Mouse (Mus musculus) ES-CJ7 (cell line): ENCODE measurements around the gene Nccrp1.
A peak's percentile ranks its signal among the peaks of the same experiment; 100 is the strongest.
"Not testable (repeated sequence)": the region's sequence is repeated elsewhere in the genome, so short reads cannot be mapped to it uniquely, and the experiment has no call there.

Source experiments
- DNase-seq: peaks from one replicate; pipeline ENCODE4 v3.0.0; 2011; ENCODE audit warnings: low read depth, low spot score

Nccrp1 gene

GRCm38 (mm10) chr7:28570291-28570981 is 23.4 kb upstream of the Nccrp1 start:
- no peak for DNase-seq

- DNase-seq = peak; percentile 66
These were observed 21.2 kb upstream of the Nccrp1 start for GRCm38 (mm10) chr7:28568253-28568652.

- DNase-seq = no peak
These were observed 20.5 kb upstream of the Nccrp1 start for GRCm38 (mm10) chr7:28567539-28567938.

GRCm38 (mm10) chr7:28565407-28565806 is 18.4 kb upstream of the Nccrp1 start:
- DNase-seq = no peak

GRCm38 (mm10) chr7:28562951-28563350 is 15.9 kb upstream of the Nccrp1 start:
- DNase-seq = no peak

GRCm38 (mm10) chr7:28562371-28562770 is 15.3 kb upstream of the Nccrp1 start:
- DNase-seq = no peak

- no peak for DNase-seq
These were observed 14.9 kb upstream of the Nccrp1 start for GRCm38 (mm10) chr7:28561967-28562366.

- DNase-seq = no peak
These were observed 13.8 kb upstream of the Nccrp1 start for GRCm38 (mm10) chr7:28560856-28561255.

- DNase-seq = peak; percentile 42
These were observed 11.4 kb upstream of the Nccrp1 start for GRCm38 (mm10) chr7:28558486-28558885.

- DNase-seq = no peak
These were observed 10.7 kb upstream of the Nccrp1 start for GRCm38 (mm10) chr7:28557708-28558107.

- no peak for DNase-seq
These were observed 10.0 kb upstream of the Nccrp1 start for GRCm38 (mm10) chr7:28557069-28557468.

- DNase-seq = peak; percentile 56
These were observed 9.0 kb upstream of the Nccrp1 start for GRCm38 (mm10) chr7:28555939-28556535.

GRCm38 (mm10) chr7:28553076-28553475 is 6.0 kb upstream of the Nccrp1 start:
- no peak for DNase-seq

- no peak for DNase-seq
These were observed 574 bp upstream of the Nccrp1 start for GRCm38 (mm10) chr7:28547628-28548027.

GRCm38 (mm10) chr7:28546649-28547048 is 405 bp downstream of the Nccrp1 start:
- no peak for DNase-seq

- no peak for DNase-seq
These were observed 1.2 kb downstream of the Nccrp1 start for GRCm38 (mm10) chr7:28545891-28546210.

GRCm38 (mm10) chr7:28545048-28545890 is 1.8 kb downstream of the Nccrp1 start:
- DNase-seq = peak; percentile 67

- DNase-seq = no peak
These were observed 2.9 kb downstream of the Nccrp1 start for GRCm38 (mm10) chr7:28544051-28544601.

GRCm38 (mm10) chr7:28540526-28540925 is 6.5 kb downstream of the Nccrp1 start, which contains the start of gene Sycn:
TSS of gene Sycn (plus strand) at chr7:28540885.
- DNase-seq = no peak

GRCm38 (mm10) chr7:28538886-28539285 is 8.2 kb downstream of the Nccrp1 start:
- DNase-seq = not testable (repeated sequence)

- no peak for DNase-seq
These were observed 15.0 kb downstream of the Nccrp1 start for GRCm38 (mm10) chr7:28532005-28532404.
